Mouse (Mus musculus) adrenal gland, adult (tissue): ENCODE measurements around the gene Rbms3.

Experiments used
- DNase-seq, 2 experiments: peaks; one replicate each; pipeline ENCODE4 v3.0.0; 2022 to 2023; ENCODE audit warnings: low spot score in 1 of 2; ENCODE audit not compliant: inconsistent age in 2 of 2

Rbms3 gene

DNA sequence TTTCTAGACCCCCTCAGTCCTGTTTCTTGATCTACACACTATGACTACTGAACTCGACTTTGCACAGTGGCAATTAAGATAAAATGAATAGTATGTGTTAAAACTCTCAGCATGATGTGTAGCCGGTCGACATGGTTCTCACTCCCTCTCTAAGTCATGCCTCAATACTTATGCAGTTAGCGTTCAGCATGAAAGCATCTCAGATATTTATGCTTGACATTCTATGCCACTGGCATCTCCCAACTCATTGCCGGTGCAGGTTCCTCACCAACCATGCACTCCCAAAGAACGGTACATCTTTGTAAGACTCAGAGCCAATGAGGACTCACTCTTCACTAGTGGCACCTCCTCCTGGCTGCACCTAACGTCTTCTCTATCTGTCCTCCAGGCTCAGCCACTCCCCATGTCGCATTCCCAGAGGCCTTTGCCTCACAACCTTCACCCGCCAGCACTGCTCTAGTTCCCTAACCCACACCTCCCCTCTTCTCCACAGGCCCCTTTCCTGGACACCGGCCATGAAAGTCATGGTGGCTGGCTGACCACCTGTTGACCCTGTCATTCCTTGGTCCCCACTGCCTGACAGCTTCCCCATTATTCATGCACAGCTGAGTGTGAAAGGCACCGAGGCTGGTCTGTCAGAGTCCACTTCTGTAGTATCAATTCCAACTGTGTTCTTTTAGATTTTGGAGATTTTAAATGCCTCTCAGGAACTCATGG is 561.9 kb downstream of the Rbms3 start:
- DNase-seq: no peak

DNA sequence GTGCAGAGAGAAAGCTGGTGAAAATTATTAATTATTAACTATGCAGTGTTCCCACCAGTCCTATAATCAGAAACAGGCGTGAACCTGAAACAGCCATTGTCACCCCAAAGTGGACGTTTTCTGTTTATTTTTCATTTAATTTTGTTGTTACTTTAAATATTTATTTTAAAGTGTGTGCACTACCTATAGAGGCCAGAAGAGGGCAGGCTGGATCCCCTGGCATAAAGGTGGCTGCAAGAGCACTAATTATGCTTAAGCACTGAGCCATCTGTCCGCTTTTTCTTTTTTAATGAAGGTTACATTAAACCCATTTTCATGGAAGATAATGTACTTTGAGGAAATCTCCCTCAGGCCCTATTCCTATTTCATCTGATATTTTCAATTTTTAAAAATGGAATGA is 563.2 kb downstream of the Rbms3 start:
- DNase-seq: no peak

DNA sequence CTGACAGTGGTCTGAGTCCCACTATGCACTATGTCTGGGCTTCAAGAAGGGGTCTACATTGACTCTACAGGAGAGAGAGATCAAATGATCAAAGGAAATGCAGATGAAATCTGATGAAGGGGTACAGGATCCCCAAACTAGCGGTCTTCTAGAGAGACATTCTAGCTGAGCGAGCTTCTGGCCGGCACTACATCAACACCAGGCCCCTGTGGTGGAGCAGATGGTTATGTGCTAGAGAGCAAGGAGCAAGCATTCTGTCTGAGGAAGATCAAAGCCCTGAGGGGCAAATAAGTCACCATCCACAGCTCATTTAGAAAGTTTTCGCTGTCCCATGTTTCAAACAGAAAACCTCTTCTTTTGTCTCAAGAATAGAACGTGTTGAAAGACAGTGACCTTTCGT is 564.1 kb downstream of the Rbms3 start:
- DNase-seq: no peak

DNA sequence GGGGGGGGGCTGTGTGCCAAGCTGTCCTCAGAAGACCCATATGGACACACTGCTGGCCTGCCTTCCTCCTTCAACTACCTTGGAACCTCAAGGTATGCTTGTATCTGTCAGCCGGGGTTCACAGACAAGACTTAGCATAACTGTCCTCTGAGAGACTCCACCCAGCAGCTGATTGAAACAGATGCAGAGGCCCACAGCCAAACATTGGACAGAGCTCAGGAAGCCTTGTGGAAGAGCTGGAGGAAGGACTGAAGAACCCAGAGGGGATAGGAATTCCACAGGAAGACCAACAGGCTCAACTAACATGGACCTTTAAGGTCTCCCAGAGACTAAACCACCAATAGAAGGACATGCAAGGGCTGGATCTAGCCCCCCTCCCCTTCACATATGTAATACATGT is 570.1 kb downstream of the Rbms3 start:
- DNase-seq: no peak

DNA sequence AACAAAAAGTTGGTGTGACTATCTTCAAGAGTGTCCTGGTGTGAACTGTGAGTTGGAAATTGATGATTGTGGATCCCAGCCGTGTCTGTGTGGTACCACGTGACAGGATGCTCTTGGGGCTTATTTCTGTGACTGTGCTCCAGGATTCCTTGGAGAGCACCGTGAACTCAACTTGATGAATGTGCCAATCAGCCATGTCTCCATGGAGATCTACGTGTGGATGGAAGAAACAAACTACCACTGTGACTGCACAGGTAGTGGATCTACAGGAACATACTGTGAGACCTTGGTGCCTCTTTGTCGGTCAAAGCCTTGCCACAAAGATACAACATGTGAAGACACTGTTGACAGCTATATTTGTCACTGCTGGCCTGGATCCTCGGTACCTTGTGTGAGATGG is 570.6 kb downstream of the Rbms3 start:
- DNase-seq: no peak

DNA sequence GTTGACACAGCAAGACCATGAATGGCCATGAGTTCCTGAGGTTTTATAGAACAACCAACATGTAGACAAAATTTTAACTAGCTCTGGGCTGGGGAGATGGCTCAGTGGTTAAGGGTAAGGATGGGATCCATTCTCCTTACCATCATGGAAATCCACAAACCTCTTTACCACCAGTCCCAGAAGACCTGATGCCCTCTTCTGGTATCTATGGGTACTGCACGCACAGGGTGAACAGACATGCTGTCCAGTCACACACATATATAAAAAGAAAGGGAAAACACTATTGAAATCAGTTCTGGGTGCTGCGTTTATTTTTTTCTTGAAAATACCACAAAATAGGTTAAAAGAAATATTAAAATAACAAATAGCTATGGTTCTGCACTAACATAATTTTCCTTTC is 577.8 kb downstream of the Rbms3 start:
- no peak for DNase-seq

DNA sequence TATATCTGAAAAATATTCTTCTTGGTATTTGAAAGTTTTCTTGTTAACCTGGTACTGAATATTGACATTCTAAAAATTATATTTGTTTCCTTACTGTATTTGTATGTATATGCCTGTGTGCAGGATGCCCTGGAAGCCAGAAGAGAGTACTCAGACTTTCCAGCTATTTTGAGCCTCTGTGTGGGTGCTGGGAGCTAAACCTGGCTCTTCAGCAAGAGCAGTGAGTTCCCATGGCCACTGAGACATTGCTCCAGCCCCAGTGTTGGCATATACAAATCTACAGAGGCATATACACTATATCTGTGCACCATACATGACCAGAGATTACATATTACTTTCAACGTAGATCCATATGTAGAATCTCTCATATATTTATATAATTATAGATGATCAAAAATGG is 581.1 kb downstream of the Rbms3 start:
- DNase-seq: no peak

DNA sequence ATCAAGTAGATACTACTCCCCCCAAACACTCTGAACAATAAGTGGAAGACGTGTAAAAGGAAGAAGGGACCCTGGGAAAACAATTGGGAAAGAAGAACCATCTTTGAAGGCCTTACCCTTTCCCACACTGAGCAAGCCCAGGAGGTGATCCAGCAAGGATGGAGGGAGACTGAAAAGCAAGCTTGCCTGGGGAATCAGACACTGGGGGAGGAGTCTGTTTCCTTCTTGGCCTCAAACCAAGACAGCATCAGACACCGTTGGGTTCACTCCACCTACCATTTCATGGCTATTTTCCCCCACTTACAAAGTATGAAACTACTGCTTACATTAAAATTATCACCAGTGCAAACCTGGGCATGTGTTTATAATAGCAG is 587.7 kb downstream of the Rbms3 start:
- no peak for DNase-seq

DNA sequence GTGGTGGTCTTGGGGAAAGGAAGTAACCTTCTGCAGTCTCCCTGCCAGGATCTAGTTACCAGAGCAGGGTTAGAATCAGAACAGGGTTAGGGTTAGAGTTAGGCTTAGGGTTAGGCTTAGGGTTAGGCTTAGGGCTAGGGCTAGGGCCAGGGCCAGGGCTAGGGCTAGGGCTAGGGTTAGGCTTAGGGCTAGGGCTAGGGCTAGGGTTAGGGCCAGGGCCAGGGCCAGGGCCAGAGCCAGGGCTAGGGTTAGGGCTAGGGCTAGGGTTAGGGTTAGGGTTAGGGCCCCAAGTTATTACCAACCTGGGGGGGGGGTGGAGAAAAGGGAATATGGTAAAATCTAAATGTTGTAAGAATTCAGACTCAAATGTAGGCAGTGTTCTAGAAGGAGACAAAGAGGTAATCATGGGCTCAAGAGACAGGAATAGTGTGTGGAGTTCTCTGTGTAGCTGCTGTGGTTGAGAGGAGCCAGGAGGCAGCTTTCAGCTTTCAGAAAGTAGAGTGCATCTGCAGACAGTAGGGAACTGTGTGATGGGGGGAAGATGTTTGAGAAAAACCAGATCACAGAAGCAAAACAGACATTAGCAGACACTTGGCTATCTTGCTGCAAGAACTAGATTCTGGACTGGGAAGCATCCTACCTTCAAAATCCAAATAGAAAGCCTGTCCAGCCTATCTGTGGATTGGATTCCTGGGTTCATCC is 588.3 kb downstream of the Rbms3 start:
- peak in 1 of 2 experiments; percentile 37 for DNase-seq

DNA sequence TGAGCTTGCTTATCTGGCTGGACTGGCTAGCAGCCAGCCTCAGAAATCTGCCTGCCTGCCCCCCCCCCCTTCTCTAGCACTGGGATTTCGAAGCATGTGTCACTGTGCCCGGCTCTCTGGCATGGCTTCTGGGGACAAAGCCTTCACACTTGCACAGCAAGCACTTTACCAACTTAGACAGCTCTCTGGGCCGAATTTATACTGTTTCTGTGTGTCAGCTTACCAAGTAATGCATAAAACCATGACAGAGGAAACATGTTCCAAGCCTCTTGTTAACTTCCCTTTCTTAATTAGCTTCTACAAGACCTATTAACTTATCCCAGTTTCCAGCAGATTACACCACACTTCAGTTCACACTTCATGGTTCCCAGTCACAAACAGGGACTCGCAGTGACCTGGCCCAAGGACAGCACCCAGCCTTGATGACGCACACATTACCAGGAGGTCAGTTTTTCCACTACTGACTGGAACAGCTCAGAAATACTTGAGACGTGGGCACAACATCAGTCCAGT is 589.7 kb downstream of the Rbms3 start:
- peak; percentile 87 to 95 for DNase-seq

DNA sequence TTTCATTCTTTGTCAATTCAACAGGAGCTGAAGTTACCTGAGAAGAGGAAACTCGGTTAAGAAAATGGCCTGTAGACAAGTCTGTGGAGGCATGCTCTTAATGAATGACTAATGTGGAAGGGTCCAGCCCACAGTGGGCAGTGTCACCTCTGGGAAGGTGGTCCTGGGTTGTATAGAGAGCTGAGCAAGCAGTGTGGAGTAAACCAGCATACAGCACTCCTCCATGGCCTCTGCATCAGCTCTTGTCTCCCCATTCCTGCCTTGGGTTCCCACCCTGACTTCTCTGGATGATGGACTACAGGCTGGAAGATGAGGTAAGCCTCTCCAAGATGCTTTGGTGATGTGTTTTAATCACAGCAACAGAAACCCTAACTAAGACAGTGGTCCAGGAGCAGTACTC is 597.0 kb downstream of the Rbms3 start:
- no peak for DNase-seq

DNA sequence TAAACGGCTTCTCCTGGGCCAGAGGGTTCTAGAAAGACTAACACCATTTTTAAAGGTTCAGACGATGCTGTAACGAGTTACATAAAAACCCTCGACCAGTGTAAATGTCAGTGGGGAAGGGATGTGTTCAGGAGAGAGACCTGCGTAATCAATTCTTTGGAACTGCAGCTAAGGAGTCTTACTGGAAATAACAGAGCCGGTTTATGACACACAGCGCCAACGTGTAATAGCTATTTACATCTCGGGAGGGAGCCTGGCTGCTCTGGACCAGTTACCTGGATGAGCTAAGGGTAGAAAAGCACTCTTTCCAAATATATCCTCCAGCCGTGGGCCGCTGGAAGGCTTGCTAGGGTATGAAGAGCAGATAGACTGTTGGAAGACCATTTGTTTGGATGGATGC is 598.5 kb downstream of the Rbms3 start:
- DNase-seq: no peak

DNA sequence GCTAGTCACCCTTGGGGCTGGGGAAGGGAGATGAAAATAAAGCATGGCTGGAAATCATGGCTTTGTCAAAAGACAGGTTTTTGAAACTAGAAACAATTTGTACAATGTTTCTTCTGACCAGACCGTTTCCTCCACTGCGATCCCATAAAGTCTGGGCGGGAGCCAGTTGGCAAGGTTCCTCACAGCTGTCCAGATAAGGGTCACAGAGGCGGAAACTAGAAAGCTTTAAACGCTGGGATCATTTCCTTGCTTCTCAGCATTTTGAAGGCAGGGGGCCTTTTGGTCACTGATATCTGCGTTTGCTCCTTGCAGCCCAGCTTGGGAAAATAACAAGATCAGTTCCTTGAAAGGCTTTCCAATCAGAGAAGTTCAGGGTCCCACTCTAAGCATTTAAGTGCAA is 598.9 kb downstream of the Rbms3 start:
- DNase-seq: peak; percentile 91 to 96

DNA sequence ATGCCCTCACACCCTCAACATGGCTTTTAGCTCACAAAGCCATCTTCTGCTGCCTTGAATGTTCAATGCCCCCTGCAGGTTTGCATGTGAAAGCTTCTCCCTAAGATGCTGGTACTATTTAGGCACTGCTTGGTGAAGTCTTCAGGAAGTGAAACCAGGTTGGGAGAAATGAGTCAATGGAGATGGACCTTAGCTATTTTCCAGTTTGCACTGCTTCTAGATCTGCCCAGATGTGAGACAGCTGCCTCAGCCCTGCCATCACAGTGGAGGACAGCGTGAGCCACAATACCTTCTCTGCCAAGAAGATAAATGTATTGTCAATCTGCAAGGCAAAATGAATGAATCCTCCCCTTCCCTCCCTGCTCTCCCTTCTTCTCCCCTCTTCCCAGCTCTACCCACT is 599.8 kb downstream of the Rbms3 start:
- DNase-seq: no peak

DNA sequence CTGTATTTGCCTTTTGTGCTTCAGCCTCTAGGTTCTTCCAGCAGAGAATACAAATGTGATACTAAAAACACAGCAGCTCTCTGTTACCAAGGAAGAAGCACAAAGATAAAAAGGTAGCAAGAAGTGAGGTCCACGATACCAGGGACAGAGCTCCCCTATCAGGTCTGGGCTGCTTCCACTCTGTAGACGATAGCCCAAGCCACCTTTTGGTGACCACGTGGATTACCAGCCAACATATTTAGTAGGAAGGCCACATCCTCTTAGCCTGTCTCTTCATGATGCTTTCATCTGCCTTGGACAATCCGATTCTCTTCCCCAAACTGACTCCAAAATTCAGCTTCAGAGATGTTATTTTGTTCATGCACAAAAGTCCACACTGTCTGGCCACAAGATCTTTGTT is 601.1 kb downstream of the Rbms3 start:
- DNase-seq: no peak

DNA sequence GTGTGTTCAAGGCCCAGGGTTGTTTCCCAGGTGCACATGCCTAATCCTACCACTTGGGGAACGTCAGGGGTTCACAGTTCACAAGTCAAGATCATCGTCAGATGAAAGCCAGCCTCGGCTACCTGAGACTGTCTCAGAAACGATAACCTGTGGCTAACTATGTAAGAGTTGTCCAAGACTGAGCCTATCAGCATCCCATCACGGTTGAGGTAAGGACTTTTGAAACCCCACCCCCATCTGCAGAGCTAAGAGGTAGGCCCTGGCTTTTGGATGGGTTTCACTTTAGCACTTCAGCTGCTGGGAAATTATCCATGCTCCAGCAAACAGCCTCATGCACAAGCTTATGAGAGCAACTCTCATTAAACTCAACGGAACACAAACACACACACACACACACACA is 607.6 kb downstream of the Rbms3 start:
- DNase-seq: no peak

DNA sequence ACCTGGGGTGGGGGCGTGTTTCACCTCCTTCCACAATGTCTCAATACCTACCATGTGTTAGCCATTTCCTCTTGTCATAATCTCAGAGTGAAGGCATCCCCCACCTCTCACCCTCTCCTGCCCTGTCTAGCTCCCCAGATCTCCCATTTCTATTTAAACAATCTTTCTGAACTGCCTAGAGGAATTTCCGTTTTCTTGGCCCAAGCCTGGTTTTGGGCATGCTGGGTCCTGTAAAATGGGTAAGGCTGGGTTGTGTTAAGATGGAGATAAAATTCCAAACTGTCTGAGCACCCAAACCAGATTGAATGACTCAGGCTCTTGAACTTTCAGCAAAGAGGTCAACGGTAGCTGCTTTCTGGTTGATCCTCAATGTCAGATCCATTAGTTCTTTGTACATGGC is 608.2 kb downstream of the Rbms3 start:
- DNase-seq: no peak

DNA sequence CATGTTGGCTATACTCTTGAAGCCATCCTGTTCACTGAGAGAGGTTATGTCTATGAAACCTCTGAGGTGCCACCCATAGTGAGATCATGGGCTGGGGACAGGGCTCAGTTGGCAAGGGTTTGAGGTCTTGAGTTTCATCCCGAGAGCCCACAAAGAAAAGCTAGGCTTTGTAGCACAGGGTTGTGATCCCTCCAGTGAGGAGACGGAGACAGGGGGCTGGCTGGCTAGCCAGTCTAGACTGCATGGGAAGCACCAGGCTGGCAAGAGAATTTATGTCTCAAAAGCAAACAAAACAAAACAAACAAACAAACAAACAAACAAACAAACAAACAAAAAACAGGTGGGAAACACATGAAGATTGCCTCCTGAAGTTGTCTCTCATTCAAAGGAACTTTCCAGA is 609.5 kb downstream of the Rbms3 start:
- DNase-seq: no peak

DNA sequence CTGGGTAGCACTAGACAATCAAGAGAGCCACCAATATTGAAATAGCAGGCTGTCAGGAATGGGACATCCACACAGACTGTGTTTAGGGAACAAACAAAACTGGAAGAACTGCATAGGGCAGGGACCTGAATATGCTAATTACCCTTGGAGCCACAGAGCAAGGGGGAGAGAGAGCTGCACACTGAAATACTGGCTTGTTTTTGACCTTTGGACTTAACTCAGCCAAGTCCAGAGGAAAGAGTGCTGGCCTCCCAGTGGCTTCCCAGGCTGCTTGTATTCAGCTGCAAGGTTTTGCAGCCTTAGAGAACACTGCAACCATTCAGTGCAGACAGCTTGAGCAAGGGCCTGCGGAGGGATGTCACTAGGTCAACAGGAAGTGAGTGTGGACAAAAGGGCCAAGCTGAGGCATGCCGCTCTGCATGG is 611.0 kb downstream of the Rbms3 start:
- DNase-seq: peak in 1 of 2 experiments; percentile 21

DNA sequence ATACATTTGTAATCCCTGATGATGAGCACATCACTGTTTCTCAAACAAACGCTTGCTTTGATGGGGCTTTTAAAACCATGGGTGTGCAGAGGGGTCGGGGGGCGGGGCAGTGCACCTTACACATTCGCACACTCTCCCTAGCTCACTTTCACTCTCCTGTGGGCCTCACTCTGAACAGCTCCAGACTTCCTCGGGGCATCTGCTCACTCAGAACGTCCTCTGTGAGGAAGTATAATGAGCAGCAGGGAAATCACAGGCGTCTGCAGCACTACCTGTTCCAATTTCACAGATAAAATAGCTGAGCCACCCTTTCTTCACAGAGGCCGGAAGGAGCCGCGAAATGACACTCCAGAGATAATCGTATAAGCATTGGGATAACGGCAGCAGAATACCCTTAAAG is 611.4 kb downstream of the Rbms3 start:
- no peak for DNase-seq

DNA sequence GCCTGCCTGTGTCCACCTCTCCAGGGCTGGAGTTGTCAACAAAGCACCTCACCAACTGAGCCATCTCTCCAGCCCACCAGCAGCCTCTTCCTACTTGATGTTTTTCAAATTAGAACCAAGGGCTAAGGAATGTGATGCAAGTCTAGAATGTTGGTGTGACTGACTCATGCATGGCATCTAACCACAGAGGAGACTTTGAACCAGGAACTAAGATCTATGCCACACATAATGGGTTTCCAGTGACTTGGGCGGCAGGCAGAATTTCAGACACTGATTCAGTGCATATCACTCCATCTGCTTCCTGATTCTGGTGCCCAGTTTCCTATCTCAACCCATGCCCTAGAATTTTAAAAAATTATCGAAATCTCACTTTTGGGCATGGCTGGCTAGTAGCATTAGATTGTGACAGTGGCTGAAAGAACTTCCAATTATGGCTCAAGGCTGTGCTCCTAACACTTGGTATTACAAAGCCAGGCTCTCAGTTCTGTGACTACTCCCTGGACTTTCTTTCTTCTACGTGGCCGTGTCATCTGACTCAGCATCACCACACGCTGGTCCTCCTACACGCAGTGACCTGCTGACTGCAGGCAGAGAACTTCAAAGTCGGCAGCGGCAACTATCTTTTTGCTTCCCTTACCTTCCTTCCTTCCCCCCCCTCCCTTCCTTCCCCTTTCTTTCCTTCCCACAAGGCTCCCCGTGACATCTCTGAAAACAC is 613.0 kb downstream of the Rbms3 start:
- DNase-seq: no peak

DNA sequence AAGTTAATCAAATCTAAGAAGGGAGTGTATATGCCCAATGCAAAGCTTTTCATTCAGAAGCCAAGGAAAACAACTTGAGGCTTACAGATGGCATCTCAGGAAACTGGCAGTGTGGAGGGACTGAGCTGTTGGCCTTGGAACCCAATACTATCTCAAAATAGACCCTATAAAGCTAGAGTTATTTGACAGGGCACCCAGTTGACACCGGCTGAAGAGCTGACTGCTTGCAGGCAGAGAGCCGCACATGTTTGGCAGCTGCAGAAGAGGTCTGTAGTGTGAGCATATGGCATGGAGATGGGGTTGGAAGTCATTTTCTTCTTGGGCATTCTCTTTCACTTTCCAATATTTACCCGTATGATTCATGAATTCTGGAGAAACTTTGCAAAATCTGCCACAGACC is 616.3 kb downstream of the Rbms3 start:
- no peak for DNase-seq
